ENCODE assay signal across 11 mouse cellular contexts in genomic region chr3:129553173-129553572, GRCm38 (mm10). TPM values are rescaled to one million over a fixed set of nuclear protein-coding genes. Genes with fewer than 3 reads are reported as not detected.
DNase-seq lines count a peak whose midpoint lies in the region; ATAC-seq lines count a peak whose summit lies in the region.
"Had no signal": no experiment of that assay in that cellular context is flagged by ENCODE, and none has a peak within 500 bp of the region (broad histone marks: within the 10 kb centered on the region; RNA-seq: fewer than 3 reads in every experiment).

No protein-coding gene starts in this region.

- no peaks in the 10 kb centered on the region for H3K36me3 ChIP-seq in liver, embryonic 15.5 days (replicated peaks)
- no peaks in the 10 kb centered on the region for H3K36me3 ChIP-seq in midbrain, embryonic 13.5 days
- H3K36me3 ChIP-seq: stomach, embryonic 15.5 days had no signal

- no peaks in the 10 kb centered on the region for H3K27me3 ChIP-seq in liver, embryonic 15.5 days
- no peaks in the 10 kb centered on the region for H3K27me3 ChIP-seq in midbrain, embryonic 13.5 days
- H3K27me3 ChIP-seq: neural tube, embryonic 13.5 days; stomach, embryonic 15.5 days had no signal

- no peak overlapping the region; the same call in 1 of the 2 replicates for H3K4me3 ChIP-seq in liver, embryonic 15.5 days (replicated peaks)
- H3K4me3 ChIP-seq in midbrain, embryonic 13.5 days (replicated peaks): no peak overlapping the region
- H3K4me3 ChIP-seq: neural tube, embryonic 13.5 days; stomach, embryonic 15.5 days had no signal

- peaks cover 52% of the 10 kb centered on the region for H3K4me1 ChIP-seq in liver, embryonic 15.5 days (replicated peaks)
- peaks cover 23% of the 10 kb centered on the region for H3K4me1 ChIP-seq in midbrain, embryonic 13.5 days (replicated peaks)

- peak overlapping the region; percentile 50 for H3K4me2 ChIP-seq in liver, embryonic 15.5 days
- H3K4me2 ChIP-seq in midbrain, embryonic 13.5 days (replicated peaks): no peak overlapping the region
- H3K4me2 ChIP-seq: neural tube, embryonic 13.5 days; stomach, embryonic 15.5 days had no signal

- H3K27ac ChIP-seq in liver, embryonic 15.5 days (replicated peaks): 0 out of 2 replicates have a peak overlapping the region, but pooled peaks have one; percentile 2
- H3K27ac ChIP-seq in midbrain, embryonic 13.5 days: no peak overlapping the region
- H3K27ac ChIP-seq: neural tube, embryonic 13.5 days had no signal

- WGBS in liver, embryonic 15.5 days (ENCODE audit: insufficient replicate concordance): 13% methylated on average over 9 of the region's 9 CpGs
- WGBS in midbrain, embryonic 13.5 days: 91% methylated on average over 9 of the region's 9 CpGs

- H3K9me3 ChIP-seq in liver, embryonic 15.5 days (replicated peaks): no peaks in the 10 kb centered on the region
- H3K9me3 ChIP-seq in midbrain, embryonic 13.5 days: no peaks in the 10 kb centered on the region
- H3K9me3 ChIP-seq: neural tube, embryonic 13.5 days; stomach, embryonic 15.5 days had no signal

- DNase-seq in CD4-positive, CD25-positive, alpha-beta regulatory T cell, adult 2 months (ENCODE audit: low read depth, low spot score): peak; percentile 85
- DNase-seq in T-cell, adult 2 months (ENCODE audit: low spot score): peak; percentile 87
- peak; percentile 14 to 16 for DNase-seq in spleen, postnatal 14 days (ENCODE audit: low spot score in 2 of 2)
- no peak for DNase-seq in right cerebral cortex, adult 18-20 months
- no peak for DNase-seq in frontal cortex, postnatal 25 days (ENCODE audit: low spot score in 2 of 2)
- no peak for DNase-seq in kidney, postnatal 36 days
- DNase-seq: kidney, adult 11 months had no signal

- no peak overlapping the region for H3K9ac ChIP-seq in liver, embryonic 15.5 days
- H3K9ac ChIP-seq in midbrain, embryonic 13.5 days (replicated peaks): no peak overlapping the region
- H3K9ac ChIP-seq: neural tube, embryonic 13.5 days; stomach, embryonic 15.5 days had no signal

- ATAC-seq in liver, embryonic 15.5 days (ENCODE audit: insufficient read depth): peak; percentile 68
- ATAC-seq in midbrain, embryonic 13.5 days: no peak

RNA-seq across cellular contexts. Expression of gene Elovl6, which starts 21.0 kb away (rescaled TPM):
- 10.3 and 12.0 TPM in 2 replicates for polyA plus RNA-seq in liver, embryonic 15.5 days (2015; fragmentation: Nextera tagmentation; extraction: Ambion mirVana)
- polyA plus RNA-seq in midbrain, embryonic 13.5 days (2015; fragmentation: Nextera tagmentation; extraction: Ambion mirVana): 31.2 and 33.6 TPM in 2 replicates

Comparison
In these comparisons a context has a peak if more than half of its experiments do, and no peak if none do; other contexts are left out.
1. DNase-seq: peak in CD4-positive, CD25-positive, alpha-beta regulatory T cell, adult 2 months (single experiment), T-cell, adult 2 months (single experiment) and spleen, postnatal 14 days (2 of 2); none in right cerebral cortex, adult 18-20 months (single experiment), frontal cortex, postnatal 25 days (0 of 2) and kidney, postnatal 36 days (0 of 2).